Mouse (Mus musculus) megakaryocyte-erythroid progenitor cell, adult 5-6 weeks (primary cell): ENCODE results near the gene Gm10577. TPM values are rescaled to one million over a fixed set of nuclear protein-coding genes. Genes with fewer than 3 reads are reported as not detected.

Source experiments
- ATAC-seq: replicated peaks from 2 replicates; pipeline ENCODE4 v1.8.0; 2016; ENCODE audit warnings: mild to moderate bottlenecking, inconsistent platforms; ENCODE audit not compliant: severe bottlenecking, poor library complexity, low FRiP score, low TSS enrichment
- total RNA-seq, 2 experiments: library from RNA; stranded (forward) in 1 of 2; stranded (reverse) in 1 of 2; fragments of 200-1000, 215-1000 nt in 1 of 2; fragments of >200 nt in 1 of 2; fragmentation: Nextera tagmentation in 1 of 2; gene quantifications; 2 replicates each; pipeline ENCODE4 v1.2.3; 2014 to 2017

Gm10577 gene
- total RNA-seq, 2 experiments from 2014 or later = not detected

DNA sequence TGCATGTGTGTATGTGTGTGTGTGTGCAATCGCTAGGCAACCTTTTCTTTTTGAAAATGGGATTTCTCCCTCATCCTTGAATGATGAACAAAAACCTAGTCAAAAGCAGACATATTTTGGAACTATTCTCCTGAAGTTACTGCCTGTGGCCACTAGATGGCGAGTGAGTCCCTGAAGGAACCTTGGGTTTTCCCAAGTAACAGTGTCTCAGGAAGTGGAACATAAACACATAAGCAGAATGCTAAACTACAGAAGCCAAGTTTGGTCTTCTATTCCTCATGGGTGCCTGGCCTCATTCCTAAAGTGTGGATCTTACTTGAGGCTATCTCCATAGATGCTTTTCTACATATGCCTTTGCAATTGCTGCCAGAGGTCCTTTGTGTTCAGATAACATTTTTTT lies 22.4 kb downstream of the Gm10577 start:
- ATAC-seq = no peak

DNA sequence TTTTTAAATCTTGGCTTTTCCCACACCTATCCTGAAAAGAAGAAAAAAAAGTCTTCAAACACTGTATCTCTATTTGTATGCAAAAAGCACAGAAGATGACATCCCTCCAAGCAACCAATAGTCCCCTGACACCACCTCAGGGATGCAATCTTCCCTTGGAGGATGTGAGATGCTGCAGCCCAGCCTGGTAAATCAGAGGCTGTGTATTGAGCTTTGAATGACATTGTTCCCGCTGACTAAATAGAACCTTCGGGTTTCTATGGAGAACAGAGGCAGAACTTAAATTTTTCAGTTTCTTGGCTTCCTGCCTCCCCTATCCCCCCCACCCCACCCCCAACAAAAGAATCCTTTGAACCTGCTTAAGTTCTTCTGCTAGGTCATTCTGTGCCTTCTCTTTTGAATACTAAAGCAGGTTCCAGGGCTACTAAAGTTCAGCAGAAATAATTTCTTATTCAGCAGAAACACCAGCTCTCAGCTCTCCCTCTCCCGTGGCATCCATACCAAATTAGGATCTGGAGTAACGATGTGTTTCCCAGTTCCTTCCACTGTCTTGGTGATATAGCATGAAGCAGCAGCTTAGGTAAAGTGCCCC lies 24.3 kb downstream of the Gm10577 start:
- ATAC-seq = no peak

DNA sequence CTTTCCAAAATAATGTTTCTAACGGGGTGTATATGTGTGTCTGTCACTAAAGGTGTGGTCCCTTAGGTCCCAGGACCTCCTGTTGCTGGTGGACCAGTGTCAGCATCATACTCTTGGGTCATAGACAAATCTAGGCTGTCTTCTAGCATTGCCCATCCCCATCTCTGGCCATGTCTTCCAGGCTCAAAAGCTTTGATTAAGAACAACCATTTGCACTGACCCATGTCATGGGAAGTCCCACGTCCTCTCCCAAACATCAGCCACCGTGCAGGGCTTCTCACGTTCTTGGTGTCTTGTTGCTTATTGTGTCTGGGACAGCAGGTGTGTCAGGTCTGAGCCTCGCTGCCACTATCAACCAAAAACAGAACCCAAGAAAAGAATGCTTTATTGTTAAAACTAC lies 24.9 kb downstream of the Gm10577 start:
- no peak for ATAC-seq

GRCm38 (mm10) chr4:100994442-100995255 lies 25.8 kb downstream of the Gm10577 start:
- peak; percentile 85 for ATAC-seq

DNA sequence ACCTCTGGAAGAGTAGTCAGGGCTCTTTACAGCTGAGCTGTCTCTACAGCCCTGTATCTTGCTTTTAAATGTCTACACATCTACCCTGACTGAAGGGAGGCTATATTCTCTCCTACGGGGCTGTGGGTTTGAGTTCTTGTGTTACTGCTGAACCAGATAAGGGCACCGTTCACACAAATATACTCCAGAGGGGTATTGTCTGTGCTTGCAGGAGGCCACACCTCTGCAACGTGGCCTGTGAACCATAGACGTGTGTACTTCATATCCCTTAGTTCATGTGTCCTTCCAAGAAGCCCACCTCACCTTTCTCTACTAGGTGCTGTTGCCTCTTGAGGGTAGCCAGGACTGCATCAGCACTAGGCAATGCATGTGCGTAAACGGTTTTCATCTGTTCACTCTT lies 28.4 kb downstream of the Gm10577 start:
- ATAC-seq = peak; percentile 12; the same call in 1 of the 2 replicates

DNA sequence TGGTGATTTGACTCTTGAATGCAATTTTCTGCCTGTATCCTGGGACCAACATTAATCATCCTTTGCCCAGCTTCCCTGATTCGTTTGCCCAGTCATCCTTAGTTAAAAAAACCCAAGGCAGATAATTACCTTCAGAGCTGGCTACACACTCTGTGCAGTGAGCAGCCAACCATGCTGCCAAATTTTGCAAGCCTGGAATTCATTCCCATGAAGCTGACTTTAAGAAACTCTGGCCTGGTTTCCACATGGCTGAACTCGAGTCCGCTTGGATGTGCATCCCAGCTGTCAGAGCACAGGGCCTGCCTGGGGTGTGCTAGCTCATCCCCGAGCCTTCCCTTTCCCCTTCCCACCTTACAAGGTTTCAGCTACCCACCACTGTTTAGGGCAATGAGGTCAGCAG lies 29.5 kb downstream of the Gm10577 start:
- ATAC-seq = no peak

GRCm38 (mm10) chr4:100988231-100988799 lies 32.2 kb downstream of the Gm10577 start:
- ATAC-seq = 0 out of 2 replicates have a peak, but pooled peaks have one; percentile 42

- ATAC-seq = no peak
Observed at GRCm38 (mm10) chr4:100987187-100987586, 33.3 kb downstream of the Gm10577 start.

DNA sequence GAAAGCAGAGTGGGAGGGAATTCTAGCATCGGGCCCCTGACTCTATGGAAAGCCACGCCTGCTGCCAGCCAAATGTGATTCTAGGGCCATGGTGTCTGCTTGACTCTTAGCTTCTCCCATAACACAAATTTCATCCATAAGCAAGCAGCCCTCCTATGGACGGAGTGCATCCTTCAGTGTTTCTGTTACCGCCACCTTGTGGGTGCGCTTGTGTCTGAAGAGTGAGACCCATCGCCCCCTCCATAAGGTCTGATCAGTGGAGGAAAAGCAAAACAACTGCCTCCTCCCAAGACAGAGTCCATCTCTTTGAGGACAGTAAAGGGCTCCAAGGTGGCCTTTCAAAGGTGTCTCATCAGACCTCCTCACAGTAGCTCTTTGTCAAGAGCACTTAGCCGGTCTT lies 43.0 kb downstream of the Gm10577 start:
- no peak for ATAC-seq

DNA sequence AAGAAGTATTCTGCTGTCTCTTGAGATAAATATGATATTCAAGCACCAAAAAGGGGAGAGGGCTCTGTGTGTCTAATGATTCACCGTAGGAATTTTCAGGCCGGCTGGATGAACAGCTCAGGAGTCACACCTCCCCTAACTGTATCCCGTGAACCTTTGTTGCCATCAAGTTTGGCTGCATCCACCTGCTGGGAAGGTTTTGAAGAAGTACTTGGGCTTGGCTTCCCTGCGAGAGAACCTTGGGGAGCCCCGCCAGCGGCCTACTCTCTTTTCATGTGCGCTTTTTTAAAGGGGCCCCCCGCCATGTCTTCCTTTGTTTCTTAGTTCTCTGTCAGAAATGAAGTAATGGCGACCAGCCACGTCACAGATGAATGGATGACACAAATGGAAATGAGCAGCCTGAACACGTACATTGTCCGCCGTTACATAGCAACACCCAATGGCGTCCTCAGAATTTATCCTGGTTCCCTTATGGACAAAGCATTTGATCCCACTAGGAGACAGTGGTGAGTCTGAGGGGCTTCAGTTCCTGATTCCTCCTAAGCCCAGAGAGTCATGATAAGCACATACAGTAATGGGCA lies 46.0 kb downstream of the Gm10577 start:
- no peak for ATAC-seq

GRCm38 (mm10) chr4:100973641-100974454 lies 46.6 kb downstream of the Gm10577 start:
- no peak for ATAC-seq

Other genes with a start within 250 kb of the Gm10577 start
- gene Cachd1, start 244.0 kb downstream of the Gm10577 start, total RNA-seq (2014; fragmentation: Nextera tagmentation) = 18.0 and 20.6 TPM in 2 replicates
- 6.4 and 10.9 TPM in 2 replicates for gene Cachd1, start 244.0 kb downstream of the Gm10577 start, total RNA-seq (2017)
- gene Raver2, start 48.3 kb upstream of the Gm10577 start, total RNA-seq (2014; fragmentation: Nextera tagmentation) = not detected in 2 replicates
- 0.30 TPM in 1 of 2 replicates, not detected in the other for gene Raver2, start 48.3 kb upstream of the Gm10577 start, total RNA-seq (2017)
- gene Jak1, start 244.6 kb upstream of the Gm10577 start, total RNA-seq (2014; fragmentation: Nextera tagmentation) = 82.6 and 108 TPM in 2 replicates
- gene Jak1, start 244.6 kb upstream of the Gm10577 start, total RNA-seq (2017) = 84.7 and 85.5 TPM in 2 replicates